Mouse (Mus musculus): ENCODE results near the gene Ugt1a2. TPM values are rescaled to one million over a fixed set of nuclear protein-coding genes. Genes with fewer than 3 reads are reported as not detected.

The Ugt1a2 gene
- polyA plus RNA-seq, 1 experiment from 2014 or later: not detected

- peaks cover 37% of the 10 kb centered on the region for H3K4me1 ChIP-seq
- peaks cover 26% of the 10 kb centered on the region for H3K9me3 ChIP-seq
- no peak overlapping the region for H3K9ac ChIP-seq
- WGBS: 69% methylated on average over 6 of the region's 6 CpGs
- peaks cover 59% of the 10 kb centered on the region for H3K36me3 ChIP-seq
- no peak overlapping the region for H3K27ac ChIP-seq (replicated peaks)
- no peak for ATAC-seq (ENCODE audit: extremely low read depth, insufficient number of reproducible peaks, low FRiP score, low TSS enrichment)
- no peak overlapping the region for H3K4me3 ChIP-seq
- H3K27me3 ChIP-seq (replicated peaks): no peaks in the 10 kb centered on the region
- no peak overlapping the region for H3K4me2 ChIP-seq
Measured at GRCm38 (mm10) chr1:88260114-88260513, 59.7 kb downstream of the Ugt1a2 start.

- peaks cover 65% of the 10 kb centered on the region for H3K36me3 ChIP-seq
- no peak for ATAC-seq (ENCODE audit: extremely low read depth, insufficient number of reproducible peaks, low FRiP score, low TSS enrichment)
- peaks cover 19% of the 10 kb centered on the region for H3K9me3 ChIP-seq
- peaks cover 43% of the 10 kb centered on the region for H3K4me1 ChIP-seq
- H3K4me3 ChIP-seq: no peak overlapping the region
- H3K9ac ChIP-seq: no peak overlapping the region
- H3K27ac ChIP-seq (replicated peaks): no peak overlapping the region
- no peaks in the 10 kb centered on the region for H3K27me3 ChIP-seq (replicated peaks)
- 81% methylated on average over 10 of the region's 10 CpGs for WGBS
- no peak overlapping the region for H3K4me2 ChIP-seq
Measured at GRCm38 (mm10) chr1:88260604-88261377, 60.4 kb downstream of the Ugt1a2 start.

GRCm38 (mm10) chr1:88261706-88262105, 61.3 kb downstream of the Ugt1a2 start:
- no peak for ATAC-seq (ENCODE audit: extremely low read depth, insufficient number of reproducible peaks, low FRiP score, low TSS enrichment)
- Histone ChIP-seq H3K4me2 (no peak overlapping the region), H3K4me1 (peaks cover 43% of the 10 kb centered on the region), H3K27me3 (replicated peaks) (no peaks in the 10 kb centered on the region), H3K36me3 (peaks cover 75% of the 10 kb centered on the region), H3K27ac (replicated peaks) (no peak overlapping the region), H3K9ac (no peak overlapping the region), H3K9me3 (peaks cover 10% of the 10 kb centered on the region), H3K4me3 (no peak overlapping the region)
- 77% methylated on average over 7 of the region's 7 CpGs for WGBS

GRCm38 (mm10) chr1:88262255-88262654, 61.9 kb downstream of the Ugt1a2 start:
- no peak overlapping the region for H3K27ac ChIP-seq (replicated peaks)
- H3K36me3 ChIP-seq: peaks cover 80% of the 10 kb centered on the region
- no peaks in the 10 kb centered on the region for H3K27me3 ChIP-seq (replicated peaks)
- no peak overlapping the region for H3K4me3 ChIP-seq
- peaks cover 4% of the 10 kb centered on the region for H3K9me3 ChIP-seq
- 73% methylated on average over 4 of the region's 4 CpGs for WGBS
- H3K4me2 ChIP-seq: no peak overlapping the region
- no peak for ATAC-seq (ENCODE audit: extremely low read depth, insufficient number of reproducible peaks, low FRiP score, low TSS enrichment)
- peaks cover 43% of the 10 kb centered on the region for H3K4me1 ChIP-seq
- peak overlapping the region; percentile 0; the same call in 1 of the 2 replicates for H3K9ac ChIP-seq

GRCm38 (mm10) chr1:88262961-88263360, 62.6 kb downstream of the Ugt1a2 start:
- no peak overlapping the region for H3K9ac ChIP-seq
- peaks cover 87% of the 10 kb centered on the region for H3K36me3 ChIP-seq
- no peaks in the 10 kb centered on the region for H3K9me3 ChIP-seq
- no peaks in the 10 kb centered on the region for H3K27me3 ChIP-seq (replicated peaks)
- no peak for ATAC-seq (ENCODE audit: extremely low read depth, insufficient number of reproducible peaks, low FRiP score, low TSS enrichment)
- no peak overlapping the region for H3K27ac ChIP-seq (replicated peaks)
- H3K4me2 ChIP-seq: no peak overlapping the region
- H3K4me1 ChIP-seq: peaks cover 43% of the 10 kb centered on the region
- H3K4me3 ChIP-seq: no peak overlapping the region
- WGBS: 74% methylated on average over 6 of the region's 6 CpGs

- H3K9ac ChIP-seq: no peak overlapping the region
- H3K27ac ChIP-seq (replicated peaks): no peak overlapping the region
- H3K4me2 ChIP-seq: no peak overlapping the region
- no peak overlapping the region for H3K4me3 ChIP-seq
- no peak for ATAC-seq (ENCODE audit: extremely low read depth, insufficient number of reproducible peaks, low FRiP score, low TSS enrichment)
- peaks cover 42% of the 10 kb centered on the region for H3K4me1 ChIP-seq
- peaks cover 95% of the 10 kb centered on the region for H3K36me3 ChIP-seq
- H3K27me3 ChIP-seq (replicated peaks): no peaks in the 10 kb centered on the region
- 90% methylated on average over 5 of the region's 5 CpGs for WGBS
- no peaks in the 10 kb centered on the region for H3K9me3 ChIP-seq
Measured at GRCm38 (mm10) chr1:88263778-88264177, 63.4 kb downstream of the Ugt1a2 start.

- Histone ChIP-seq H3K36me3 (peaks cover 100% of the 10 kb centered on the region), H3K27ac (replicated peaks) (no peak overlapping the region), H3K4me3 (no peak overlapping the region), H3K4me1 (peaks cover 36% of the 10 kb centered on the region), H3K9ac (no peak overlapping the region), H3K4me2 (no peak overlapping the region), H3K9me3 (no peaks in the 10 kb centered on the region), H3K27me3 (replicated peaks) (no peaks in the 10 kb centered on the region)
- WGBS: 77% methylated on average over 7 of the region's 7 CpGs
- ATAC-seq (ENCODE audit: extremely low read depth, insufficient number of reproducible peaks, low FRiP score, low TSS enrichment): no peak
Measured at GRCm38 (mm10) chr1:88264237-88264868, 64.0 kb downstream of the Ugt1a2 start.

- 69% methylated on average over 4 of the region's 4 CpGs for WGBS
- no peaks in the 10 kb centered on the region for H3K9me3 ChIP-seq
- no peak for ATAC-seq (ENCODE audit: extremely low read depth, insufficient number of reproducible peaks, low FRiP score, low TSS enrichment)
Measured at GRCm38 (mm10) chr1:88264869-88265240, 64.5 kb downstream of the Ugt1a2 start.

GRCm38 (mm10) chr1:88266123-88266522, 65.7 kb downstream of the Ugt1a2 start:
- Histone ChIP-seq H3K4me1 (peaks cover 26% of the 10 kb centered on the region), H3K4me2 (no peak overlapping the region), H3K36me3 (peaks cover 91% of the 10 kb centered on the region), H3K9me3 (no peaks in the 10 kb centered on the region), H3K9ac (no peak overlapping the region), H3K27me3 (replicated peaks) (no peaks in the 10 kb centered on the region), H3K27ac (replicated peaks) (no peak overlapping the region), H3K4me3 (no peak overlapping the region)
- ATAC-seq (ENCODE audit: extremely low read depth, insufficient number of reproducible peaks, low FRiP score, low TSS enrichment): no peak
- 86% methylated on average over 13 of the region's 13 CpGs for WGBS

More at GRCm38 (mm10) chr1:88264869-88265240, 64.5 kb downstream of the Ugt1a2 start:
- Histone ChIP-seq H3K4me1 (peaks cover 31% of the 10 kb centered on the region), H3K27me3 (replicated peaks) (no peaks in the 10 kb centered on the region), H3K9ac (no peak overlapping the region), H3K4me3 (no peak overlapping the region), H3K36me3 (peaks cover 100% of the 10 kb centered on the region), H3K27ac (replicated peaks) (no peak overlapping the region), H3K4me2 (no peak overlapping the region)

- no peaks in the 10 kb centered on the region for H3K9me3 ChIP-seq
- H3K36me3 ChIP-seq: peaks cover 91% of the 10 kb centered on the region
- H3K27me3 ChIP-seq (replicated peaks): no peaks in the 10 kb centered on the region
- no peak overlapping the region for H3K4me3 ChIP-seq
- no peak for ATAC-seq (ENCODE audit: extremely low read depth, insufficient number of reproducible peaks, low FRiP score, low TSS enrichment)
- 91% methylated on average over 6 of the region's 6 CpGs for WGBS
- H3K4me1 ChIP-seq: peaks cover 17% of the 10 kb centered on the region
- no peak overlapping the region for H3K9ac ChIP-seq
- no peak overlapping the region for H3K4me2 ChIP-seq
- no peak overlapping the region for H3K27ac ChIP-seq (replicated peaks)
Measured at GRCm38 (mm10) chr1:88267489-88267888, 67.1 kb downstream of the Ugt1a2 start.

- ATAC-seq (ENCODE audit: extremely low read depth, insufficient number of reproducible peaks, low FRiP score, low TSS enrichment): no peak
- Histone ChIP-seq H3K9ac (no peak overlapping the region), H3K27me3 (replicated peaks) (no peaks in the 10 kb centered on the region), H3K9me3 (no peaks in the 10 kb centered on the region), H3K4me3 (no peak overlapping the region), H3K27ac (replicated peaks) (no peak overlapping the region), H3K36me3 (peaks cover 91% of the 10 kb centered on the region), H3K4me2 (no peak overlapping the region), H3K4me1 (peaks cover 13% of the 10 kb centered on the region)
- 83% methylated on average over 6 of the region's 6 CpGs for WGBS
Measured at GRCm38 (mm10) chr1:88268070-88268469, 67.7 kb downstream of the Ugt1a2 start.
